Mouse (Mus musculus): ENCODE data around the gene Sumo1.
"Not testable (repeated sequence)": the region's sequence is repeated elsewhere in the genome, so short reads cannot be mapped to it uniquely, and the experiment has no call there.

DNA sequence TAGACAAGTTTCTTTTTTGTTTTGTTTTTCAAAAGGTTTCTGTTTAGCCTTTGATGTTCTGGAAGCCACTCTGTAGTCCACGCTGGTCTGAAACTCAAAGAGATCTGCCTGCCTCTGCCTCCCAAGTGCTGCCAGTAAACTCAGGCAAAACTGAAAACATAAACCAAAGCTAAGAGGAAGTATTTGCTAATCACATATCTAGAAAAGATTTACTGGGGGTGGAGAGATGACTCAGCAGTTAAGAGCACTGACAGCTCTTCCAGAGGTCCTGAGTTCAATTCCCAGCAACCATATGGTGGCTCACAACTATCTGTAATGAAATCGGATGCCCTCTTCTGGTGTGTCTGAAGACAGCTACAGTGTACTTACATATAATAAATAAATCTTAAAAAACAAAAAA, 24.1 kb downstream of the Sumo1 start:
- TF ChIP-seq CTCF (conservative IDR thresholded peaks at IDR 0.05; ENCODE audit: low read length); POU5F1 (IDR thresholded peaks at IDR 0.05; ENCODE audit: borderline replicate concordance, low read length): not testable (repeated sequence)

Data from E14TG2a.4 (cell line).